Mouse (Mus musculus) MEL (cell line): ENCODE measurements around the gene Hoxa11.

ENCODE experiments used
- CTCF ChIP-seq, 3 experiments: IDR thresholded peaks in 2 of 3; conservative IDR thresholded peaks in 1 of 3; 2 replicates each; pipeline ENCODE4 v1.5.1; 2011 to 2012; ENCODE audit warnings: low read length in 3 of 3, low read depth in 2 of 3, mild to moderate bottlenecking in 2 of 3, improper control_type of control experiment in 1 of 3, inconsistent platforms in 1 of 3, mixed read lengths in 1 of 3, moderate library complexity in 1 of 3; ENCODE audit not compliant: control insufficient read depth in 1 of 3, insufficient read depth in 1 of 3, poor library complexity in 1 of 3, severe bottlenecking in 1 of 3
- E2F4 ChIP-seq: IDR thresholded peaks from 2 replicates; pipeline ENCODE4 v1.6.1; 2011; ENCODE audit warnings: low read depth, low read length, improper control_type of control experiment, borderline replicate concordance
- EP300 ChIP-seq, 2 experiments: IDR thresholded peaks; 2 replicates each; pipeline ENCODE4 v1.6.1; 2011; ENCODE audit warnings: improper control_type of control experiment in 2 of 2, low read length in 2 of 2, low read depth in 1 of 2, mild to moderate bottlenecking in 1 of 2
- MAFK ChIP-seq: IDR thresholded peaks from 2 replicates; pipeline ENCODE4 v1.6.1; 2011; ENCODE audit warnings: low read depth, mild to moderate bottlenecking, low read length, improper control_type of control experiment, borderline replicate concordance
- MAZ ChIP-seq: IDR thresholded peaks from 2 replicates; pipeline ENCODE4 v1.6.1; 2012; ENCODE audit warnings: low read depth, mild to moderate bottlenecking, inconsistent platforms, low read length, improper control_type of control experiment
- MEF2A ChIP-seq: IDR thresholded peaks from 2 replicates; pipeline ENCODE4 v1.6.1; 2014; ENCODE audit warnings: low read depth, mild to moderate bottlenecking, inconsistent platforms, low read length, improper control_type of control experiment; ENCODE audit not compliant: poor library complexity, insufficient replicate concordance, severe bottlenecking; ENCODE audit errors: extremely low read depth
- NELFE ChIP-seq: IDR thresholded peaks from 2 replicates; pipeline ENCODE4 v1.6.1; 2011; ENCODE audit warnings: low read depth, low read length, improper control_type of control experiment
- POLR2A ChIP-seq, 2 experiments: IDR thresholded peaks; 2 replicates each; pipeline ENCODE4 v1.6.1; 2011 to 2012; ENCODE audit warnings: low read length in 2 of 2, mild to moderate bottlenecking in 2 of 2, control low read depth in 1 of 2, improper control_type of control experiment in 1 of 2, low read depth in 1 of 2, moderate library complexity in 1 of 2; ENCODE audit not compliant: control insufficient read depth in 1 of 2, insufficient read depth in 1 of 2, poor library complexity in 1 of 2
- TCF12 ChIP-seq: IDR thresholded peaks from 2 replicates; pipeline ENCODE4 v1.6.1; 2014; ENCODE audit warnings: low read depth, mild to moderate bottlenecking, inconsistent platforms, low read length, improper control_type of control experiment, moderate library complexity
- USF2 ChIP-seq, 2 experiments: IDR thresholded peaks; 2 replicates each; pipeline ENCODE4 v1.6.1; 2011 to 2012; ENCODE audit warnings: improper control_type of control experiment in 2 of 2, low read length in 2 of 2, borderline replicate concordance in 1 of 2, inconsistent platforms in 1 of 2, low read depth in 1 of 2, mild to moderate bottlenecking in 1 of 2; ENCODE audit not compliant: insufficient read depth in 1 of 2

DNA sequence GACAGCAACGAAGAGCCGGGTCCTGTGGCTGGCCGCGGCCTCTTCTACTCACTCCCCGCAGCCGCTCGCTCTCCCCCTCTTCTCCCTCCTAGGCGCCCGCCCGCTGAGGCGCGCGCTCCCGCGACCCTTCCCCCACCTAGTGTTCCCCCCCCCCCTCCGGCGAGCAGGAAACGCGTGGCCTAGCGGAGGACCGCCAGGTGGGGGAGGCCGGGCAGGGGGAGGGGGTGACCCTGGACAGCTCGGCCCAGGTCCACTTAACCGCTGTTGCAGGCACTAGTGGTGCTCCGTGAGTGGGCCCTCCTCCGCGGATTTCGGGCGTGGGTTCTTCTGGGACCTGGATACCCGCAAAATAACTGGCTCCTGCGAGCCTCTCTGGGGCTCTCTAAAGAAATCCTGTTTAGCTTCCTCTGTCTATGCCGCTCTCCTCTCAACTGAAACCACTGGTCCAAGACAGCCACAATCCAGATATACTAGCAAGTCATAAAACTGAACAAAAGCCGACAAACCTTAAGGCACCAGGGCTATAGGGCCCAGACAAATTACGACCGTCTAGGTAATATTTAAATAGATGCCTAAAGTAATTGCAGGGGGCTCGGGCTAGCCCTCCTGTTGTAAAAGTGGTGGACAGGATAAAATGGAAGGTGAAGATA, 15.0 kb downstream of the Hoxa11 start, which contains the start of gene Hoxa9:
- TF ChIP-seq CTCF (IDR thresholded peaks at IDR 0.05 in 2 of 3, conservative IDR thresholded peaks at IDR 0.05 in 1 of 3; ENCODE audit: control insufficient read depth in 1 of 3, insufficient read depth in 1 of 3, low read depth in 2 of 3, low read length in 3 of 3, poor library complexity in 1 of 3, severe bottlenecking in 1 of 3) (no peak), MAFK (no peak), E2F4 (no peak), MEF2A (no peak), NELFE (no peak), MAZ (no peak), TCF12 (no peak), EP300 (IDR thresholded peaks at IDR 0.05; ENCODE audit: low read depth in 1 of 2, low read length in 2 of 2) (no peak), USF2 (IDR thresholded peaks at IDR 0.05; ENCODE audit: borderline replicate concordance in 1 of 2, insufficient read depth in 1 of 2, low read depth in 1 of 2, low read length in 2 of 2) (no peak), POLR2A (IDR thresholded peaks at IDR 0.05; ENCODE audit: control insufficient read depth in 1 of 2, insufficient read depth in 1 of 2, low read depth in 1 of 2, low read length in 2 of 2, poor library complexity in 1 of 2) (no peak)
